Mouse (Mus musculus) neural tube, embryonic 13.5 days (tissue): Measurements from ENCODE around the gene Tent5b. TPM values are rescaled to one million over a fixed set of nuclear protein-coding genes. Genes with fewer than 3 reads are reported as not detected.

Experiments
- ATAC-seq: fragments of 200-750 bp; cut with Nextera tagmentation; 2 replicates; pipeline ENCODE4 v1.8.0; 2017; ENCODE audit warnings: low read depth, mild to moderate bottlenecking, moderate TSS enrichment, moderate library complexity
- H3K27ac ChIP-seq: fragments of 300-500 bp; sonication (generic); replicated peaks from 2 replicates; pipeline ENCODE4 v1.5.1; 2015; ENCODE audit warnings: moderate library complexity, mild to moderate bottlenecking, inconsistent platforms
- H3K27me3 ChIP-seq: fragments of 300-500 bp; sonication (generic); 2 replicates; pipeline ENCODE4 v1.6.1; 2015; ENCODE audit warnings: mild to moderate bottlenecking, inconsistent platforms
- H3K36me3 ChIP-seq: fragments of 300-500 bp; sonication (generic); 2 replicates; pipeline ENCODE4 v1.6.1; 2015; ENCODE audit warnings: mild to moderate bottlenecking, inconsistent platforms
- H3K4me1 ChIP-seq: fragments of 300-500 bp; sonication (generic); replicated peaks from 2 replicates; pipeline ENCODE4 v1.6.1; 2015; ENCODE audit warnings: inconsistent platforms
- H3K4me2 ChIP-seq: fragments of 300-500 bp; sonication (generic); 2 replicates; pipeline ENCODE4 v1.6.1; 2015; ENCODE audit warnings: inconsistent platforms, mild to moderate bottlenecking, moderate library complexity
- H3K4me3 ChIP-seq: fragments of 300-500 bp; sonication (generic); 2 replicates; pipeline ENCODE4 v1.5.1; 2015; ENCODE audit warnings: mild to moderate bottlenecking, inconsistent platforms
- H3K9ac ChIP-seq: fragments of 300-500 bp; sonication (generic); 2 replicates; pipeline ENCODE4 v1.6.1; 2015; ENCODE audit warnings: moderate library complexity, mild to moderate bottlenecking, inconsistent platforms
- H3K9me3 ChIP-seq: fragments of 300-500 bp; sonication (generic); 2 replicates; pipeline ENCODE4 v1.6.1; 2016; ENCODE audit warnings: inconsistent platforms
- WGBS: fragments of 180-500 bp; shearing (Covaris S2); methylation state at CpG from one replicate; pipeline ENCODE4 v1.1.7; 2015; 5-methylcytosine and 5-hydroxymethylcytosine counted together
- polyA plus RNA-seq: library from polyadenylated mRNA; unstranded; fragments of >200 nt; fragmentation: Nextera tagmentation; extraction: Ambion mirVana; gene quantifications from 2 replicates; pipeline ENCODE4 v1.2.1, GENCODE M21; 2015

The Tent5b gene
- polyA plus RNA-seq, 1 experiment from 2014 or later: 0.14 TPM

DNA sequence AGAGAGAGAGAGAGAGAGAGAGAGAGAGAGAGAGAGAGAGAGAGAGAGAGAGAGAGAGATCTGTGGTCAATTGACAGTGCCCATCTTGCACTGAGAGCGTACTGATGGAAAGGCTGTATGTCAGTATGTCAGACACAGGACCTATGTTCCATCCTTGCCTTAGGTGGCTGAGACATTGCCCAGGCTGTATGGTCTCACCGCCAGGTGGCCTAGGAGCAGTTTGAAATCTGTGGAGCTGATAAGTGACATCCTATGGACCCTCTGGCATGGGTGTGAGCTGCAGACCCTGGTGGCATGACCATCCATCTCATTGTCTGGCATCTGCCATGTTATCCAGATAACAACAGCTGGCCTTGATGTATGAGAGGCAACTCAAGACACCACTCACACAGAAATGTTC, 6.1 kb upstream of the Tent5b start:
- Histone ChIP-seq H3K9ac (no peak overlapping the region), H3K4me2 (no peak overlapping the region), H3K27ac (no peak overlapping the region), H3K9me3 (no peaks in the 10 kb centered on the region), H3K36me3 (no peaks in the 10 kb centered on the region), H3K4me1 (peaks cover 6% of the 10 kb centered on the region), H3K27me3 (peaks cover 48% of the 10 kb centered on the region), H3K4me3 (no peak overlapping the region)
- no peak for ATAC-seq
- 75% methylated on average over 2 of the region's 2 CpGs for WGBS

DNA sequence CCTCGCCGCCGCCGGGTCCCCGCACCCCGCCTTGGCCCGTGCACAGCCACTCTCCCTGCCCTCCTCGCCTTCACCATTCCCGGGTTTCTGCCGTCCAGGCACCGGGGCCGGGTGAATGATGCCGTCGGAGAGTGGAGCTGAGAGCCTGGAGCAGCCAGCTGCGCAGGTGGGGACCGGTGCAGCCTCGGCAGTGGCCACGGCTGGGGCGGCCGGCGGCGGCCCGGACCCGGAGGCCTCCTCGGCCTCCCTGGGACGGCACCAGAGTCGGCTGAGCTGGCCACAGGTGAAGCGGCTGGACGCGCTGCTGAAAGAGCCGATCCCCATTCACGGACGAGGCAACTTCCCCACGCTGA, 229 bp downstream of the Tent5b start:
- H3K4me1 ChIP-seq: peaks cover 13% of the 10 kb centered on the region
- H3K9me3 ChIP-seq: no peaks in the 10 kb centered on the region
- H3K27me3 ChIP-seq: peaks cover 77% of the 10 kb centered on the region
- WGBS: 3% methylated on average over 34 of the region's 34 CpGs
- H3K4me2 ChIP-seq: peak overlapping the region; percentile 58
- peak overlapping the region; percentile 60 for H3K9ac ChIP-seq
- H3K4me3 ChIP-seq: peak overlapping the region; percentile 40
- peak; percentile 68; the same call in 1 of the 2 replicates for ATAC-seq
- H3K27ac ChIP-seq: no peak overlapping the region
- no peaks in the 10 kb centered on the region for H3K36me3 ChIP-seq

DNA sequence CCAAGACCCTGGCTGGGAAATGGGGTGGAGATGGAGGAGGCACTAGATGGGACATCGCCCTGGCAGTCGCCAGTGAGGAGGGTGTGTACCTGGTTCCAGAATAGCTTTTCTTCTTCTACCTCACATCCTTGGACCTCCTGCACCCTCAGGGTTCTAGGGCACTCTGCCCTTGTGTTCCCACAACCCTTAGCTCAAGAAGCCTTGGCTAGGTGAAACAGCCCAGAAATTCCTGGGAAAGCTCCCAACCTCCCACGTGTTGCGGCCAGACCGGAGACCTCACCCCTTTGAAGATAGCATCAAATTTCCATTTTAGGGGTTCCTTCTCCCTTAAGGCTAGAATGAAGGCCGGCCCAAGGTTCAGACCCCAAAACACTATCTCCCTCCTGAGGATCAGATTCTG, 822 bp downstream of the Tent5b start:
- 38% methylated on average over 6 of the region's 6 CpGs for WGBS
- Histone ChIP-seq H3K4me1 (peaks cover 13% of the 10 kb centered on the region), H3K36me3 (no peaks in the 10 kb centered on the region), H3K9ac (no peak overlapping the region), H3K4me3 (no peak overlapping the region; the same call in 1 of the 2 replicates), H3K27me3 (peaks cover 78% of the 10 kb centered on the region), H3K4me2 (no peak overlapping the region), H3K27ac (no peak overlapping the region), H3K9me3 (no peaks in the 10 kb centered on the region)
- ATAC-seq: no peak

DNA sequence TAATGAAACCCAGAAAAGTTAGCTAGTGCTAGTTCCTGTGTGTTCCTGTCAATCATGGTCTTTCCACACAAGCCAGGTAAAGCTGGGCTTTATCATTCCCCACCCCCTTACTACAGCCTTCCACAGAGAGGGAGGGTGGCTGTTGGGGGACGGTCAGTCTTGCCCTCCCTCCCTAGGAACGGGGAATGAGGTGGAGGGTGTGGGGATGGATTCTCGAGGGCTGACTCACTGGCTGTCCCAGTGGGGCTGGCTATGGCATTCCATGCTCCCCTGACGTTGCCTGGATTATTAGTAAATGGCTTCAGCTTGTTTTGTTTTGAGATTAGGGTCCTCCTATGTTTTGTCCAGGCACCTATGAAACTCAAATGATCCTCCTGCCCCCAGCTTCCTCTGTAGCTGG, 1.6 kb downstream of the Tent5b start:
- no peak overlapping the region for H3K4me2 ChIP-seq
- no peak for ATAC-seq
- H3K9me3 ChIP-seq: no peaks in the 10 kb centered on the region
- no peak overlapping the region for H3K27ac ChIP-seq
- no peaks in the 10 kb centered on the region for H3K36me3 ChIP-seq
- H3K4me3 ChIP-seq: no peak overlapping the region
- H3K4me1 ChIP-seq: peaks cover 13% of the 10 kb centered on the region
- H3K9ac ChIP-seq: no peak overlapping the region
- H3K27me3 ChIP-seq: peaks cover 75% of the 10 kb centered on the region
- 34% methylated on average over 4 of the region's 4 CpGs for WGBS

DNA sequence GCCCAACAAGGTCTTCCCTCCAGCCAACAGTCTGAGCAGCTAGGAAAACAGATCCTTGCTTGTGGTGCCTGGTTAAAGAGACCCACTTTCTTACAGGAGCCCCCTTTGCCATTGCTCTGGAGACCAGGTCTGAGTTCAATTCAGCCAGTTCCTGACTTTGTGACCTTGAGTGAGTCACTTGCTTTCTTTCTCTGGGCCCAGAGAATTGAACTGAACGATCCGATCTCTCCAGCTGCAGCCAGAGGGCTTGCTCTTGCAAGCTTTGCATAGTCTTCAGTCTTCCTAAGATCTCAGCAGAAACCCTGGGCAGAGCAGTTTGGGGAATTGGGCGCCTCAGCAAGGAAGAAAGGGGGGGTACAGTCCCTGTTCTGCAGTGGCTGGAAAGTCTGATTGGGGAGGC, 2.5 kb downstream of the Tent5b start:
- Histone ChIP-seq H3K27ac (no peak overlapping the region), H3K36me3 (no peaks in the 10 kb centered on the region), H3K4me3 (no peak overlapping the region), H3K9ac (no peak overlapping the region), H3K4me2 (no peak overlapping the region), H3K9me3 (no peaks in the 10 kb centered on the region), H3K4me1 (peaks cover 13% of the 10 kb centered on the region), H3K27me3 (peaks cover 66% of the 10 kb centered on the region)
- 81% methylated on average over 3 of the region's 3 CpGs for WGBS
- ATAC-seq: no peak

DNA sequence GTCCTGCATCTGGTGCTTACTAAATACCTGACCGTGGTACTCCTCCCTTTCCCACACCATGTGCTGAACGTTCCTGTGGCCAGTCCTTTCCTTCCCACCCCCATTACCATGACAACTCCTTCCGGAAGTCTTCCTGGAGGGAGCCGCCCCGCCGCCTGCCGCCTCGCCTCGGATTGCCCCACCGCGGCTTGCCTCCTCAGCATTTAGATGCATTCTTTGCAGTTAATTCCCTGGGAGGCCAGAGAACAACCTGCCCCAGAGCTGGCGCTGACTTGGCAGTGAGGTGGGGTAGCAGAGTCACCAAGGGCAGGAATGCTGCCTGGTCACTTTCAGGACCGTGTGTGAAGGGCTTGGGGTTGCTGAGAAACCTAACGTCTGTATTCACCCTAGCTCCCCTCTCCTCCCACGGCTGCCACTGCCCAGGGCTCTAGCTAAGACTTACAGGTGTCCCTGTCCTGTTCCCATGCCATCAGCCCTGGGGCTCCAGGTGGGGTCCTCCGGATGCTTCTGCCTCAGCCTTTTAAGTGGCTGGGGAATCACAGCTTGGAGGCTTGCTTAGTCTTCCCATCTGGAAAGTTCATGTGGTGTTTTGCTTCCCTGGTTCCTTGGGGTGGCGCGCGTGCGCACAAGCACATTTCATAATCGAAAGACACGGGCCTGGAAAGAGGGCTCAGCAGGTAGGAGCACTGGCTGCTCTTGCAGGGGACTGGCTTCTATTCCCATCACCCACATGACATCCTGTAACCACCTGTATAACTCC, 4.5 kb downstream of the Tent5b start:
- Histone ChIP-seq H3K36me3 (no peaks in the 10 kb centered on the region), H3K27ac (no peak overlapping the region), H3K4me1 (peaks cover 13% of the 10 kb centered on the region), H3K9me3 (no peaks in the 10 kb centered on the region), H3K4me3 (no peak overlapping the region), H3K9ac (0 out of 2 replicates have a peak overlapping the region, but pooled peaks have one; percentile 38), H3K4me2 (peak overlapping the region; percentile 28), H3K27me3 (peaks cover 50% of the 10 kb centered on the region)
- ATAC-seq: no peak
- WGBS: 15% methylated on average over 22 of the region's 22 CpGs

DNA sequence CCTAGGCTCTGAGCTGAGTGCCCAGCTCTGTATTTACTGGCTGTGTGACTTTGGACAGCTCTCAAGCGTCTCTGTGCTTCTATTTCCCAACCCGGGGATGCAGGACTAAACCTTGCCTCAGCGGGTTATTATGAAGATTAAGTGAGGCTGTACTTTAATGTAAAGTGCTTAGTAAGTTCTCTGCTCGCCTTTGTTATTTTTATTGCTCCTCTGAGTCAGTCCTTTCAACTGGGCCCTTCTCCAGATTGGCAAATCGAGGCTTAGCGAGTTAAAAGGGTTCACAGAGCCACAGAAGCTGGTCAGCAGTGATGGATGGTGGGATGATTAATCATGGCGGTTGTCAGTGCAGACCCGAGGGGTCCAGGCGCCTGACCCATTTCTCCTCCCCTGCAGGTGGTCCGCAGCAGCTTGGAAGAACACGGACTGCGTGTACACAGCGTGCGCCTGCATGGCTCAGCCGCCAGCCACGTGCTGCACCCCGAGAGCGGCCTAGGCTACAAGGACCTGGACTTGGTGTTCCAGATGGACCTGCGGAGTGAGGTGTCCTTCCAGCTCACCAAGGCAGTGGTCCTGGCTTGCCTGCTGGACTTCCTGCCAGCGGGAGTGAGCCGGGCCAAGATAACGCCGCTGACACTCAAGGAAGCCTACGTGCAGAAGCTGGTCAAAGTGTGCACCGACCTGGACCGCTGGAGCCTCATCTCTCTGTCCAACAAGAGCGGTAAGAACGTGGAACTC, 5.9 kb downstream of the Tent5b start:
- Histone ChIP-seq H3K4me1 (peaks cover 11% of the 10 kb centered on the region), H3K36me3 (no peaks in the 10 kb centered on the region), H3K4me3 (no peak overlapping the region), H3K9ac (no peak overlapping the region), H3K9me3 (no peaks in the 10 kb centered on the region), H3K4me2 (no peak overlapping the region), H3K27me3 (peaks cover 41% of the 10 kb centered on the region), H3K27ac (no peak overlapping the region)
- no peak for ATAC-seq
- 86% methylated on average over 28 of the region's 28 CpGs for WGBS

DNA sequence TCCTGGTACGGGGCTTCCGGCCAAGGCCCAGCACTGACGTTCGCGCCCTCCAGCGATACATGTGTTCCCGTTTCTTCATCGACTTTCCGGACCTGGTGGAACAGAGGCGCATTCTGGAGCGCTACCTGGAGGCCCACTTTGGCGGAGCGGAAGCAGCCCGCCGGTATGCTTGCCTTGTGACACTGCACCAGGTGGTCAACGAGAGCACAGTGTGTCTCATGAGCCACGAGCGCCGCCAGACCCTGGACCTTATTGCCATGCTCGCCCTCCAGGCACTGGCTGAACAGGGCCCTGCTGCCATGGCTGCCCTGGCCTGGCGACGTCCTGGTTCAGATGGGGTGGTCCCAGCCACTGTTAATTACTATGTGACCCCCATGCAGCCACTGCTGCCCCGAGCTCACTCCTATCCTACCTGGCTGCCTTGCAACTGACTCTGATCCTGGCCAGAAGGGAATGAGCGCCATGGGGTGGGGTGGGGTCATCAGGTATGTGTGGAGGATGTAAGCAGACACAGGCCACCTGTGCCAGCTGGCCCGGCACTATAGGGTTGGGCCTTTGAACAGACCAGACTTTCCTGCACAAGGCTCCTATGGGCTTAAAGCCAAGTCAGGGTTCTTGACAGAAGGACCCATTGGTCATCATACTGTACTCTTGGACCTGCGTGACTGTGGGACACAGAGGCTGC, 6.9 kb downstream of the Tent5b start:
- no peak overlapping the region for H3K4me3 ChIP-seq
- peaks cover 11% of the 10 kb centered on the region for H3K4me1 ChIP-seq
- ATAC-seq: no peak
- H3K4me2 ChIP-seq: no peak overlapping the region
- 93% methylated on average over 26 of the region's 26 CpGs for WGBS
- H3K9ac ChIP-seq: no peak overlapping the region
- H3K27ac ChIP-seq: no peak overlapping the region
- no peaks in the 10 kb centered on the region for H3K36me3 ChIP-seq
- H3K9me3 ChIP-seq: no peaks in the 10 kb centered on the region
- peaks cover 31% of the 10 kb centered on the region for H3K27me3 ChIP-seq

DNA sequence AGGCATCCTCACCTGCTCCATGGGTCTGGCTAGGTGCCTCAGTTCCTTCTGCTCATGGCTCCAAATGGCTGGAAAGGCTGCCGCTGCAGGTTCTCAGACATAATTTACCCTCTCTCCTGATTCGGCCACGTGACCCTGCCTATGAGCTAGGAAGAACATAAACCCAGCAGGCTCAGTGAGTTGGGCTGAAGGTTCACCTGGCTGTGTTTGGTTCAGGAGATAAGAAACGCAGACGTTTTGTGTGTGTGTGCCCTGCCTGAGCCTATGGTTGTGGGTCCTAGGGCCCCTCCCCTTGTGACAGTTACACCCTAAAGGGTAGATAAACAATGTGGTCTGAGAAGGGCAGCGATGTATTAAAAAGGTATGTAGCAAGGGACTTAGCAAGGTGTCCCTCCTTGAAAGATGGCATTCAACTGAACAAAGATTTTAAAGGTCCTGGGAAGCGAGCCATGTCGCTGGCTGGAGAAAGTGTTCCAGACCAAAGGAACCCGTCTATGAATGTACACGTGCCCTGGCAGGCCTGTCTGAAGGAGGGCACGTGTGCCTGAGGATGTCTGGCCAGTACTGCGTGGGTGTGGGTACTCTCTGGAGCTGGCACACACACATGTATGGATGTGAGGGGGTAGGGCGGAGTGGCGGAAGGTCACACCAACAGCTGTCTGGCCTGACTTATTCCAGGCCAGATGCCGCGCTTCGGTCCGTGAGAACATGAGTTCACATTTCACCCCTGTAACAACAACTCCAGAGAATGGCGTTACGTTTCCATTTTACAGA, 8.9 kb downstream of the Tent5b start:
- no peaks in the 10 kb centered on the region for H3K36me3 ChIP-seq
- peaks cover 11% of the 10 kb centered on the region for H3K4me1 ChIP-seq
- H3K27me3 ChIP-seq: peaks cover 21% of the 10 kb centered on the region
- no peaks in the 10 kb centered on the region for H3K9me3 ChIP-seq
- H3K4me3 ChIP-seq: no peak overlapping the region
- no peak for ATAC-seq
- no peak overlapping the region for H3K9ac ChIP-seq
- no peak overlapping the region for H3K4me2 ChIP-seq
- H3K27ac ChIP-seq: no peak overlapping the region
- WGBS: 83% methylated on average over 20 of the region's 20 CpGs

DNA sequence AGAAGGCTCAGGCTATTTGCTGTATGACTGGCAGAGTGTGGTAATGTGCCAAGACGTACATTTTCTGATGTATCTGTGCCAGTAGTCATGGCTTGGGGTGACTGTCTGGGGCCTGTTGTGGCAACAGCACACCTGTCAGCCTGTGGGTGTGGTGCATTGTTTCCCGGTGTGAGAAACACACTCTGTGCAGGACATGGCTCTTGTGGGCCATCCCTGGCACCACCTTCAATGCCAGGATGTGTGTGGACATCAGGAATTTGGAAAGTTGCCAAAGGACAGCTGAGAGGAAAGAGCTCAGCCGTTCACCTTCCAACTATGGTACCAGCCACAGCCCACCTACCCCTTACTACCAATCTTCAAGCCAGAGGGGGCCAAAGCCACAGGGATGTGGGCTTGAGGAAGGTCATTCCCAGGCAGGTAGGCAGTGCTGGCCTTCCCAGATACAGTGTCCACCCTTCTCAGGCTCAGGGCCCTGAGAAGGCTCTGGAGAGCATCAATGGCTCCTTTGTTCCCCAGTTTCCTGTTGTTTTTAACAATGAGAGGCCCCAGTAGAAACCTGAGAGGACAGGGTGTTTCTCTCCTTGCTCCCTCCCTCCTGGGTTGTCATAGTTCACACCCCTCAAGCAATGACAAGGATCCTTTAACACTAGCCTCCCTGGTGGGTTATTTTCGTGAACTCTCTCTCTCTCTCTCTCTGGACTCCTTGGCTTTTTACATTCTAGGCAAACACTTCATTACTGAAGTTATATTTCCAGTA, 9.7 kb downstream of the Tent5b start:
- H3K4me1 ChIP-seq: peaks cover 13% of the 10 kb centered on the region; the same call in 1 of the 2 replicates
- WGBS: 51% methylated on average over 4 of the region's 4 CpGs
- no peaks in the 10 kb centered on the region for H3K36me3 ChIP-seq
- peaks cover 18% of the 10 kb centered on the region for H3K27me3 ChIP-seq
- no peak overlapping the region for H3K4me2 ChIP-seq
- H3K9me3 ChIP-seq: no peaks in the 10 kb centered on the region
- no peak overlapping the region for H3K9ac ChIP-seq
- no peak overlapping the region for H3K4me3 ChIP-seq
- ATAC-seq: no peak
- H3K27ac ChIP-seq: no peak overlapping the region

DNA sequence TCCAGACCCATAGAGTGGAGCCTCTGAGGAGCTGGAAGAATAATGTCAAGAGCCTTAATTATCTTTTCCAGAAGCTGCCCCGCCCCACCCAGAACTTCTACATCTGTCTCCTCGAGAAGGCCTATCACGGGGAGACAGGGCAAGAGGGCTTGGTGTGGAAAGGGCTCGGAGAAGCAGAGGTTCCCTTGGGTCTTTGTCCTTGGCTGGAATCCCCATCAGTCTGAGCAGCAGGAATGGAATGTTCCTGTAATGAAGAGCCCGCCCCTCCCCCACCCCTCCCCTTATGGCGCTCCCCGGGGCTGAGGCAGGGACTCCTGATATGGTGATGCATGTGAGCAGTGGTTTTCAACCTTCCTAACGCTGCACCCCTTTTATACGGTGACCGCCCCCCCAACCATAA, 11.9 kb downstream of the Tent5b start:
- no peaks in the 10 kb centered on the region for H3K36me3 ChIP-seq
- no peak overlapping the region for H3K4me3 ChIP-seq
- H3K27me3 ChIP-seq: peaks cover 33% of the 10 kb centered on the region
- no peak overlapping the region for H3K9ac ChIP-seq
- ATAC-seq: no peak
- no peak overlapping the region for H3K4me2 ChIP-seq
- peaks cover 15% of the 10 kb centered on the region for H3K4me1 ChIP-seq
- H3K27ac ChIP-seq: no peak overlapping the region
- WGBS: 34% methylated on average over 10 of the region's 10 CpGs
- H3K9me3 ChIP-seq: no peaks in the 10 kb centered on the region
